Mouse (Mus musculus): Measurements from ENCODE around the gene Grid1.

DNA sequence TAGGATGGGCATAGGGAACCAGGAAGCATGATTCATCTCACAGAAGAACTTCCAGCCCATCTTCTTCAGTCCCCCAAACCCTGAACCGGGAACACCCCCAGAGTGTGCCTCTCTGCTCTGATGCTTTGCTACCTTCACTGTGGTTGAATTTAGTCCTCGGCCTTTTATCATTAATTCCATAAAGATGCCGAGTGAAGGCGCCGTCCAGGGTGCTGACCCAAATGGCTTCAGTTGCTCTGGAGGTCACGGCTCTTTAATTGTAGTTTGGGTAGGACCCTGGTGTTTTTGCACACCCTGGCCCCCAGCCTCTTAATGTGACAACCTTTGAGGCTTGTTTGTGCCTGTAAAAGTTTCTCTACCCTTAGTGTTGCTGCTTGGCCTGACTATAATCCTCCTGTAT lies 128.3 kb downstream of the Grid1 start:
- TF ChIP-seq POLR2A (IDR thresholded peaks at IDR 0.05; ENCODE audit: low read depth, low read length) (no peak), CTCF (IDR thresholded peaks at IDR 0.05; ENCODE audit: borderline replicate concordance, insufficient read depth, low read length) (no peak)

All from embryonic fibroblast, embryonic 13.5 days (primary cell).